Mouse (Mus musculus) lung, postnatal 0 days (tissue): ENCODE results near the gene Sbf1.

Source experiments
- CTCF ChIP-seq: IDR thresholded peaks from 2 replicates; pipeline ENCODE4 v1.5.1; 2016; ENCODE audit warnings: antibody characterized with exemption, mild to moderate bottlenecking
- EP300 ChIP-seq: IDR thresholded peaks from 2 replicates; pipeline ENCODE4 v1.6.1; 2016; ENCODE audit warnings: antibody characterized with exemption, mild to moderate bottlenecking, control low read depth

DNA sequence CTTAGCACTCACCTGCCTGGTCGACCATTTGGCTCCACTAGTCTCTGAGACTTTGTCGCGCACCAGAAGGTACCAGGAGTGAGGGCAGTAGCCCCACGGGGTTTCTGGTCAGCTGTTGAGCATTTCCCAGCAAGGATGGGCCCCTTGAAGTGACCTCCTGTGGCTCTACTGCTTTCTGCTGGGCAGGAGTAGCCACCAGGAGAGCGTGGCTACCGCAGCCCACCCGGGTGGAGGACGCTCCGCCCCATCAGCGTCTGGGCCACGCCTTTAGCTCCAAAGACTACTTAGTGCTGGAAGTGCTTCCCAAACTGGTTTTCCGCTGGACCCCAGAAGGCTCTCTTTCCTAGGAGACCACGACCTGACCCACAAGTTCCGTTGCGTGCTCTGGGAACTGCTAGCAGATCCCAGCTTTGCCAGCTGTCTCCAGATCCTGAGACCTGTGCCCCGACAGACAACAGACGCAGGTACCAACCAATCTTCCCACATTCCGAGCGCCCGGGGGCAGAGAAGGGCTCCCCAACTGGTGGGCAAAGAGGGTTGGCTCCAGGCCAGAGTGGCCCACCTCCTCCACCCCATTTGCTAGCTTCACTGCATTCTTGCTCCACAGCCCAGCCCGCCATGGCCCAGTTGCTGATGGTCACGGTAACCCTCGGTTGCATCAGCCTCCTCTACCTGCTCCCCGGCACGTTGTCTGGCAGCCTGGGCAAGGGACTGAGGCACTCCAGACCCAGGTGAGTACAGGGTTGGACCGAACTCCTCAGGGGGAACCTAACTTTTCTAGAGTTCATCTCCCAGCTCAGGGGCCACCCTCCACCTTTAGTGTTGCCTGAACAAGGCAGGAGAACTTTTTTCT is 7.8 kb upstream of the Sbf1 start, which contains the start of gene Adm2:
- TF ChIP-seq CTCF, result no peak
- TF ChIP-seq EP300, result no peak
